Comparison of ENCODE assay signal across 7 mouse cellular contexts in genomic region chr9:96436901-96437804, GRCm38 (mm10). TPM values are rescaled to one million over a fixed set of nuclear protein-coding genes. Genes with fewer than 3 reads are reported as not detected.
A peak's percentile ranks its signal among the peaks of the same experiment; 100 is the strongest.
DNase-seq lines count a peak whose midpoint lies in the region; ATAC-seq and TF ChIP-seq lines count a peak whose summit lies in the region.

No protein-coding gene starts in this region.

- peak; percentile 16 for ATAC-seq in heart, embryonic 14.5 days (ENCODE audit: insufficient number of reproducible peaks, insufficient read depth, low FRiP score, low read depth)

- H3K4me2 ChIP-seq in heart, embryonic 14.5 days (ENCODE audit: low read length) = peak overlapping the region; percentile 69

- H3K27ac ChIP-seq in bone marrow macrophage, adult 2 months (ENCODE audit: insufficient read depth, low read depth, low read length) = peak overlapping the region; percentile 64
- H3K27ac ChIP-seq in heart, embryonic 14.5 days (replicated peaks in 1 of 2; ENCODE audit: control insufficient read depth in 1 of 2, insufficient read depth in 1 of 2, low read depth in 2 of 2, low read length in 2 of 2) = peak overlapping the region; percentile 81 to 86

- TF ChIP-seq POLR2A in bone marrow macrophage, adult 2 months (IDR thresholded peaks at IDR 0.05; ENCODE audit: borderline replicate concordance, low read depth, low read length) = no peak

- WGBS in heart, embryonic 14.5 days = 10% methylated on average over 28 of the region's 28 CpGs

- peak overlapping the region; percentile 79 for H3K9ac ChIP-seq in heart, embryonic 14.5 days (ENCODE audit: low read length)

- no peaks in the 10 kb centered on the region for H3K36me3 ChIP-seq in heart, embryonic 14.5 days (ENCODE audit: control insufficient read depth, insufficient read depth, low read length)

- H3K4me1 ChIP-seq in bone marrow macrophage, adult 2 months (ENCODE audit: control insufficient read depth, insufficient read depth, low read length) = peaks cover 15% of the 10 kb centered on the region
- H3K4me1 ChIP-seq in heart, embryonic 14.5 days (ENCODE audit: control insufficient read depth in 2 of 2, insufficient read depth in 2 of 2, low read length in 2 of 2) = peaks cover 27 to 31% of the 10 kb centered on the region in 2 experiments

- H3K27me3 ChIP-seq in heart, embryonic 14.5 days (ENCODE audit: control insufficient read depth, insufficient read depth, low read length) = no peaks in the 10 kb centered on the region

- no peak for TF ChIP-seq CTCF in bone marrow macrophage, adult 2 months (IDR thresholded peaks at IDR 0.05; ENCODE audit: low read depth, low read length)

- peak overlapping the region; percentile 64 for H3K4me3 ChIP-seq in bone marrow macrophage, adult 2 months (ENCODE audit: insufficient read depth, low read length)
- H3K4me3 ChIP-seq in heart, embryonic 14.5 days (ENCODE audit: control insufficient read depth in 1 of 2, insufficient read depth in 1 of 2, low read depth in 1 of 2, low read length in 2 of 2) = peak overlapping the region; percentile 40 to 45

- DNase-seq in ovary, postnatal 14 days (ENCODE audit: low spot score) = peak; percentile 18
- DNase-seq in ovary, postnatal 10 days (ENCODE audit: low spot score) = no peak
- DNase-seq in kidney, postnatal 14 days = peak; percentile 29
- DNase-seq in natural killer cell, adult 2 months (ENCODE audit: low spot score in 2 of 2) = peak; percentile 10 to 23
- no peak for DNase-seq in right cerebral cortex, postnatal 25 days

- H3K9me3 ChIP-seq in heart, embryonic 14.5 days (ENCODE audit: control insufficient read depth, low read length) = no peaks in the 10 kb centered on the region

RNA-seq across cellular contexts. Expression of gene Rnf7, which starts 41.3 kb away (rescaled TPM):
- 96.4 and 109 TPM in 2 replicates for polyA plus RNA-seq in bone marrow macrophage, adult 2 months (2012; ENCODE audit: insufficient read depth, insufficient read length, missing spikeins)
- polyA plus RNA-seq in heart, embryonic 14.5 days (2014; fragmentation: Nextera tagmentation; extraction: Ambion mirVana) = 237 and 257 TPM in 2 replicates

Comparison
In these comparisons a context has a peak if more than half of its experiments do, and no peak if none do; other contexts are left out.
1. DNase-seq: peak in ovary, postnatal 14 days (single experiment), kidney, postnatal 14 days (single experiment) and natural killer cell, adult 2 months (2 of 2); none in ovary, postnatal 10 days (single experiment) and right cerebral cortex, postnatal 25 days (single experiment).